Mouse (Mus musculus) naive thymus-derived CD4-positive, alpha-beta T cell, adult 2 months (primary cell): ENCODE results near the gene Ppp2r2c.

Experiments used
- DNase-seq: peaks from one replicate; pipeline ENCODE4 v3.0.0-alpha.2; 2011; ENCODE audit warnings: low read depth

Gene Ppp2r2c

GRCm38 (mm10) chr5:36897999-36898398 is 29.7 kb downstream of the Ppp2r2c start:
- DNase-seq, result no peak

DNA sequence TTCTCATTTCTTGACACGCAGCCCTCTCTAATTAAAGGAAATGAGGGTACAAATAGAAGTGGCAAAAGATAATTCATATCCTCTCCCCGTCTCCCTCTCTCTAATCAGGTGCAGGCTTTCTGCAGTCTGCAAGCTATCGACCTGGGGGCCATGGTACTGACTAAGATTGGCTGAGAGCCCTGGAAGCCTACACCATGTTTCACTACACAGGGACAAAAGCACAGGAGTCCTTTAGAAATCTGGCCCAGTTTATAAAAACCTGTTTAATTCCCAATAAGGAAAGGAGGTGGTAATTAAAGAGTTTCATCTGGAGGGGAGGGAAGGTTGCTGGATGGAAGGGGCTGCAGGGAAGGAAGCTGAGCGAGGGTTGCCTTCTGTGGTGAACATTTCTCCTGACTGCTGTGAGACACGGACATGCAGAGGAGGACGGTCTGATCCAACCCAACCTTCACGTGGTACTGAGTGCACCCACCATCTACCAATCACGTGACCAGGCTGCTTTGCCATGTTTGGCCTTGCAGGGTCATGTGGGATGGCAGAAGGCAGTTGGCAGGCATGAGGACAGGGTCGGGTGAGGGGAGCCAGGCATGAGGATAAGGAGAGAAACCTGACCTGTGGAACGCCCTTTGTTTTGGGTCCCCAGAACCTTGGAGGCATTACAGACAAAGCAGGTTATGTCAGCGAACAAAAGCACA is 30.2 kb downstream of the Ppp2r2c start:
- no peak for DNase-seq

- no peak for DNase-seq
Observed at GRCm38 (mm10) chr5:36899392-36899791, 31.1 kb downstream of the Ppp2r2c start.

- no peak for DNase-seq
Observed at GRCm38 (mm10) chr5:36900189-36900619, 31.9 kb downstream of the Ppp2r2c start.

DNA sequence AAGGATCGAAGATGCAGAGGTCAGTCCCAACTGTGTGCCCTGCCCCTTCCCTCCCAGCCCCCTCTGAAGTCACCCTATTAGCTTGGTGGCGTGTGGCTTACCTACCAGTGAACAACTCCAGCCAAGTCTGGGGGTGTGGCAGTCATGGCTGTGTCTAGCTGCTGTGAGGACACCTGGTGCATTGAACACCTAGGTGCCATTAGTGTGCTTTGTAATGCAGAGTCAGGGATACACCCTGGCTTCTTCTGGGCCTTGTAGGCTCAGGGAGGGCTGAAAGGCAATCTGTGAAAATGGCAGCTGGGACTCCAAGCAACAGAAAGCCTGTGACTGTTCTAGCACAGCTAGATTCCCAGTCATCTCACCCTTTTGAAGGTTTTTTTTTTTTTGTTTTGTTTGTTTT is 34.5 kb downstream of the Ppp2r2c start:
- DNase-seq, result no peak

DNA sequence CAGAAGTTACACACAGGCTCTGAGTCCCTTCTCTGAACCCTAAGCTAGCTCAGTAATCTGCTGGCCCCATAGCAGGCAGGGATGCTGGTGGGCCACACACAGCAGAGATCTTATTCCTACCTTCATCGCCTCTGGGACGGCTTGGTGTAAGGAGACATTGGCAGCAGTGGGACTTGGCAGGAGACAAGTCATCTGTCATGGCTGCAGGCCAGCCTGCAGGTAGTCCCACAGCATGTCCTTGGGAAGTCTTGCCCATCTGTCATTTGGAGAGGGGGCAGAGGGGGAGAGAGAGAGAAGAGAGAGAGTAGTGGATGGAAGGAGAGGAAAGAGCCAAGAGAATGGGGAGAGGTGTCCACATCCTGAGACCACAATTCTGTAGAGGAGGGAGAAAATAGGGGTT is 35.8 kb downstream of the Ppp2r2c start:
- DNase-seq, result no peak

- DNase-seq, result no peak
Observed at GRCm38 (mm10) chr5:36904703-36905102, 36.4 kb downstream of the Ppp2r2c start.

DNA sequence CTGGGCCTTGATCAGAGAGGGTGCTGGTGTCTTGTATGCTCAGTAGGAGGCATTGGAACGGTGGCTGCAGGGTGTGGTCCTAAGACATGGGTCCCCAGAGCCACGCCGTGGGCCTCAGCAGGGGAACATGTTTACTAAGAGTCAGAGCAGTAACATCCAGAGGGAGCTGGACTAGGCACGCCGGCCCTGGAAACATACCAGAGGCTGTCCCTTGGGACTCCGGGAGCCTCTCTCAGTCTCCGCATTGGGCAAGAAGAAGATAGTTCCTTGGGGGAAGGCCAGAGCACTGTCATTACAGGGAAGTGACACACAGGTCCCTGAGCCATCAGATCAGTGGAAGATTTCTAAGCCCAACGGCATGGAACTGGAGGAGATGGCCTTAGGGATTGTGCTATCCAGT is 36.9 kb downstream of the Ppp2r2c start:
- no peak for DNase-seq

GRCm38 (mm10) chr5:36907695-36908094 is 39.4 kb downstream of the Ppp2r2c start:
- no peak for DNase-seq

DNA sequence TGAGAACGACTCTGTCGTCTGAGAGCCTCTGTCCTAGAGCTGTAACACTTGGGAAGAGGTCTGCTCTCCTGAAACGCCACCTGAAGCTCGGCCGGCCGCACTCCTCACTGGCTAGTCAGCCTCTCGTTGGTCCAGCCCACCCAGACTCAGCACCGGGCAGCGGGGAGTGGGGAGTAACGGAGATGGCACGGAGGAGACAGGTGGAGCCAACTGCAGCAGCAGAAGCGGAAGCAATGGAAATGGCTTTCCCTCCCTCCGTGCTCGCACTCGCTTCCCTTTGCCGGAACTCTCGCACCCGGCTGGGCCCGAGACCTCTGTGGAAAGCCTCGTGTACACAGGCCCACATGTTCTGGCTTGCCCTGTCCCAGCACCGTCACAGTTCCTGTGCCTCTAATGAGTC is 41.2 kb downstream of the Ppp2r2c start:
- no peak for DNase-seq

GRCm38 (mm10) chr5:36910980-36911379 is 42.7 kb downstream of the Ppp2r2c start:
- no peak for DNase-seq

GRCm38 (mm10) chr5:36911759-36912352 is 43.5 kb downstream of the Ppp2r2c start:
- DNase-seq, result no peak

DNA sequence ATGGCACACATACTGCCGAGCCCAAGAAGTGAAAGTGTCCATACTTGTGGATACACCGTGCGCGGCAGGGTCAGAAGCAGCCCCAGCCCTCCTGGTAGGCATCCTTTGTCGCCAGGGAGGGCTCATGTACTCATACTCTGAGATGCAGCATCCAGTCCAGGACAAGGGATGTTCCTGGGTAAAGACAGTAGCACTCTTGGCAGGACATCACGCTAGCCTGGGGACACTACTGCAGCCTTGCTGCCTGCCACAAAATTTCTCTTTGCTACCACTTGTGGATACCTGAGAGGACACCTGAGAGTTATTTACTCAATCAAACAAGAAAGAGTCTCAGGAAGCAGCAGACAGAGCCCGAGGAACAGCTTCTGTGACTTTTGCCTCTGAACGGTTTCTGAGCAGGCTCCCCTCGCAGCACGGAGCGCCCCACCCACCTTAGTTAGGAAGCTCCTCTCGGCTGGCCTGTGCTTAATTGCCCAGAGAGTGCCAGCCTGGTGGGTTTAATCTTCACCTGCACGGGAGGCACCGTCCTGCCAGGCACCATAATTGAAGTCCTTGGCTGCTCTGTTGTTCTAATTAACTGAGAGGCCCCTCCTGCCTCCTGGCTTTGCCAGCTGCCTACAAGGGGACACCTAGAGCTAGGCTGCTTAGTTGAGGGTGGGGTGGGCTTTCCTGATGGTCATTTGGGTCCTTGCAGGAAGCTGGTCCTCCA is 44.4 kb downstream of the Ppp2r2c start:
- DNase-seq, result no peak

DNA sequence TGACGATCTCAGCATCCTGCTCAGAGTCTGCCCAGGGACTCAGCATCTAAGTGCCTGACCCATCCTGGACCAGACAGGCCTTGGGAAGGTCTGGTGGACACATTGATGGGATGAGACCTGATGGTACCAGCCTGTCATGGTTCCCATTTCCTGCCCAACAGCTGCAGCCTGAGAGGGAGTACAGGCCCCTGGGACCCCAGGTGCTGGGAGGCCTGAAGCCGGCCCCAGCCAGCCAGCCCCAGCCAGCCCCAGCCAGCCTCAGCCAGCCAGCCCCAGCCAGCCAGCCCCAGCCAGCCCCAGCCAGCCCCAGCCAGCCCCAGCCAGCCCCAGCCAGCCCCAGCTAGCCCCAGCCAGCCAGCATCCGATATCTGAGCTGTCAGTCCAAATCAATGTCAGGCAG is 46.9 kb downstream of the Ppp2r2c start:
- no peak for DNase-seq

- no peak for DNase-seq
Observed at GRCm38 (mm10) chr5:36916581-36916980, 48.3 kb downstream of the Ppp2r2c start.

DNA sequence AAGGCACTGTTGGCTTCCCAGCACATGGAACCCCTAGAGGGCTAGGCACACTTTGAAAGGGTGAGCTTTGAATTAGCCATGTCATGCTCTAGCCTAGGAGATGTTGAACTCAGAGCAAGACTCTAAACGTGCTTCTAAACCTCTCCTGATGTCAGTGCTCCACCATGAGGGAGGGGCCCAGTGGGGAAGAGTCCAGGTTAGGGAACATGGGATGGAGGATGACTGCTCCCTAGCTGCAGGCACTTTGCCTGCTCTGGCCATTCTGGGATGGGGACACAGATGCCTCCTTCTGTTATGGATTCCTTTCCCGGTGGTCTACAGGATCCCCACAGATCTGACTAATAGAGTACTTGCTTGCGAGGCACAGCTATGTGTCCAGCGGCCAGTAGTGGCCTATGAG is 48.9 kb downstream of the Ppp2r2c start:
- no peak for DNase-seq

DNA sequence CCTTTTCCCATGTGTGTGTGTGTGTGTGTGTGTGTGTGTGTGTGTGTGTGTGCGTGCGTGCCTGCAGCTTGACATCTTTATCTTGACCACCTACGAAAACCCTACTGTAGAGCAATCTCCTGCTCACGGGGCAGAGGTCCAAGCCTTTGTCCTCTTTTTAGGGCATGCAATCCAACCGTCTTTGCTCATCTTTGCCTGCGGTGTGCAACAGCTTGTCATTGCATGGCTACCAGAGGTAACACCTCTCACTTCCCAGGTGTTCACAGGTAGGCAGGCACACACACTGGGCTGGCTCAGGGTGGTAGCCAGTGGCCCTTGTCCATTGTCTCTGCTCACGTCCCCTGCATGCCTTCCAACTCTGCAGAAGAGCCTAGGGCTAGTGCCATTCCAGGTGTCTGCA is 49.7 kb downstream of the Ppp2r2c start:
- no peak for DNase-seq

GRCm38 (mm10) chr5:36920072-36920471 is 51.8 kb downstream of the Ppp2r2c start:
- DNase-seq, result no peak

DNA sequence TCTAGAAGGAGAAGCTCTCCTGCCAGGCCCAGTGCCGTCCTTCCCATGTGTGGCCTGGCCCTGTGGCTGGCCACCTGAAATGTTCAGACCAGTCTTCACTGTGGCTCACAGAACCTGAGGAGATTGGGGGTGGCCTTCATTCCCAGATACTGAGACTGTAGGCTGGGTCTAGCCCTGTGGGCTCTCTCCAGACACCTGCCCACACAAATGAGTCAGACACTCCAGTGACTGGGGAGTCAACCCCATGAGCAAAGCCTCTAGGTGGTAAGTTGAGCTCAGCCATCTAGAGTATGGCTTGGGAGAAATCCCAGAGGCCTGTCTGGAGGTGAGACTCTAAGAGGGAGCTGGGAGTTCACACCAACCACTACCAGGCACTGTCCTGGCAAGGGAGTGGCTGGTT is 53.6 kb downstream of the Ppp2r2c start:
- no peak for DNase-seq

GRCm38 (mm10) chr5:36922811-36923210 is 54.5 kb downstream of the Ppp2r2c start:
- no peak for DNase-seq

DNA sequence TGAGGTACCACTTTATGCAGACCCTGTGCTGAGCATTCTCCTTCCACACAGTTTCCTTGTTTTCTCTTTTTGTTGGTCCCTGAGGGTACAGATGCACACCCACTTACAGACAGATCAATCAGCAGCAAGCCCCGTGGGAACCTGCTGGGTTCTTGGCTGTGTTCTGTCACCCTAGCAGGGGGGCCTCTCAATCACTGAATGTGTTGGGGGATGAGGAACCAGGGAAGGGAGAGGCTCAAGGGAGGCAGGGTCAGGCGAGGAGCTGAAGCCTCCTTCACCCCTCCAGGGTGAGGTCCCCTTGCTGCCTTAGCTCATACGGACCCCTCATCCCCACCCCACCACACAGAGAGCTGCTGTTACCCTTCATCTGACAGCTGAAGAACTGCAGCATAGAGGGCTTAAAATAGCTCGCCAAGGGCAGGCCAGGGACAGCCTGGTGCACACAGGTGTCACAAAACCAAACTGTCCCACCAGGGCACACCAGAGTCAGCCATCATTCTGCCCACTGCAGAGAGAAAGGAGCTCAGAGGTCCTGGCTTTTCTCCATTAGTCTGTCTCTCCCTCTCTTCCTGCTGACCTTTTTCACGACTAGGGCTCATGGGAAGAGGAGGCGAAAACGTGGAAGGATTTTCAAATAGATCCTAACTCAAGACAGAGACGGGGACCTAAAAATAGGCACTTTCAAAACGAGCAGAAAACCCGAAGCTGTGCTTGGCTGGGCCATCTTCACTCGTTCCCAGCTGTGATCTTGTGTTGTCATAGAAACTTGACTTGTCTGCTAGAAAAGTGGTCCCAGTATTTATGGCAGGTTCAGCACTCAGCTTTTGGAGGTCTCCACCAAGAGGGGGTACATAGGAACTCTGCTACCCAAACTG is 55.8 kb downstream of the Ppp2r2c start:
- DNase-seq, result no peak

- no peak for DNase-seq
Observed at GRCm38 (mm10) chr5:36928701-36929100, 60.4 kb downstream of the Ppp2r2c start.
